Mouse (Mus musculus) ES-Bruce4 (cell line): Measurements from ENCODE around the gene Cd247.

ENCODE experiments used
- CTCF ChIP-seq: IDR thresholded peaks from one replicate; pipeline ENCODE4 v1.8.1; 2011; ENCODE audit warnings: low read depth, low read length
- EP300 ChIP-seq: IDR thresholded peaks from 2 replicates; pipeline ENCODE4 v1.6.1; 2011; ENCODE audit warnings: low read depth, low read length; ENCODE audit not compliant: insufficient read depth
- POLR2A ChIP-seq: IDR thresholded peaks from one replicate; pipeline ENCODE4 v1.8.1; 2011; ENCODE audit warnings: low read length; ENCODE audit not compliant: insufficient read depth

GRCm38 (mm10) chr1:165812775-165813174 lies 24.3 kb downstream of the Cd247 start:
- TF ChIP-seq POLR2A (no peak), CTCF (no peak), EP300 (no peak)
